Mouse (Mus musculus): Measurements from ENCODE around the gene Plekhm2. TPM values are rescaled to one million over a fixed set of nuclear protein-coding genes. Genes with fewer than 3 reads are reported as not detected.
A peak's percentile ranks its signal among the peaks of the same experiment; 100 is the strongest.

The Plekhm2 gene
- polyA plus RNA-seq, 1 experiment from 2014 or later = 5.7 TPM

- Histone ChIP-seq H3K4me1 (replicated peaks; ENCODE audit: control insufficient read depth, insufficient read depth, low read length) (peaks cover 18% of the 10 kb centered on the region), H3K4me3 (ENCODE audit: low read length) (no peak overlapping the region), H3K36me3 (ENCODE audit: control insufficient read depth, insufficient read depth, low read length) (peaks cover 5% of the 10 kb centered on the region), H3K9ac (ENCODE audit: low read length) (no peak overlapping the region), H3K27me3 (ENCODE audit: control insufficient read depth, insufficient read depth, low read depth, low read length) (no peaks in the 10 kb centered on the region), H3K27ac (ENCODE audit: low read length) (no peak overlapping the region), H3K9me3 (ENCODE audit: control insufficient read depth, low read length) (no peaks in the 10 kb centered on the region), H3K4me2 (ENCODE audit: low read depth, low read length) (no peak overlapping the region)
- no peak for ATAC-seq (ENCODE audit: low read depth)
- WGBS = 70% methylated on average over 8 of the region's 8 CpGs
Measured at GRCm38 (mm10) chr4:141622091-141622490, 42.6 kb downstream of the Plekhm2 start.

GRCm38 (mm10) chr4:141621297-141621696 is 43.4 kb downstream of the Plekhm2 start:
- no peak for ATAC-seq (ENCODE audit: low read depth)
- Histone ChIP-seq H3K9me3 (ENCODE audit: control insufficient read depth, low read length) (no peaks in the 10 kb centered on the region), H3K4me2 (ENCODE audit: low read depth, low read length) (no peak overlapping the region), H3K9ac (ENCODE audit: low read length) (no peak overlapping the region), H3K4me3 (ENCODE audit: low read length) (no peak overlapping the region), H3K4me1 (replicated peaks; ENCODE audit: control insufficient read depth, insufficient read depth, low read length) (peaks cover 19% of the 10 kb centered on the region), H3K27ac (ENCODE audit: low read length) (no peak overlapping the region), H3K36me3 (ENCODE audit: control insufficient read depth, insufficient read depth, low read length) (peaks cover 5% of the 10 kb centered on the region), H3K27me3 (ENCODE audit: control insufficient read depth, insufficient read depth, low read depth, low read length) (no peaks in the 10 kb centered on the region)
- 84% methylated on average over 8 of the region's 8 CpGs for WGBS

GRCm38 (mm10) chr4:141619299-141619883 is 45.3 kb downstream of the Plekhm2 start:
- 81% methylated on average over 9 of the region's 9 CpGs for WGBS
- Histone ChIP-seq H3K4me2 (ENCODE audit: low read depth, low read length) (no peak overlapping the region), H3K4me3 (ENCODE audit: low read length) (no peak overlapping the region), H3K4me1 (replicated peaks; ENCODE audit: control insufficient read depth, insufficient read depth, low read length) (peaks cover 17% of the 10 kb centered on the region), H3K27ac (ENCODE audit: low read length) (no peak overlapping the region), H3K27me3 (ENCODE audit: control insufficient read depth, insufficient read depth, low read depth, low read length) (no peaks in the 10 kb centered on the region), H3K9me3 (ENCODE audit: control insufficient read depth, low read length) (no peaks in the 10 kb centered on the region), H3K36me3 (ENCODE audit: control insufficient read depth, insufficient read depth, low read length) (no peaks in the 10 kb centered on the region), H3K9ac (ENCODE audit: low read length) (peak overlapping the region; percentile 5; the same call in 1 of the 2 replicates)
- ATAC-seq (ENCODE audit: low read depth) = no peak

- no peaks in the 10 kb centered on the region for H3K36me3 ChIP-seq (ENCODE audit: control insufficient read depth, insufficient read depth, low read length)
- H3K27ac ChIP-seq (ENCODE audit: low read length) = no peak within 1 kb of the TSS
- H3K27me3 ChIP-seq (ENCODE audit: control insufficient read depth, insufficient read depth, low read depth, low read length) = no peaks in the 10 kb centered on the region
- peak within 1 kb of the TSS; percentile 69 for H3K4me2 ChIP-seq (ENCODE audit: low read depth, low read length)
- ATAC-seq (ENCODE audit: low read depth) = peak; percentile 34; the same call in 1 of the 2 replicates
- no peaks in the 10 kb centered on the region for H3K9me3 ChIP-seq (ENCODE audit: control insufficient read depth, low read length)
- 25% methylated on average over 19 of the region's 20 CpGs for WGBS
- peak within 1 kb of the TSS; percentile 38 for H3K4me3 ChIP-seq (ENCODE audit: low read length)
- peaks cover 17% of the 10 kb centered on the region for H3K4me1 ChIP-seq (replicated peaks; ENCODE audit: control insufficient read depth, insufficient read depth, low read length)
- peak within 1 kb of the TSS; percentile 58 for H3K9ac ChIP-seq (ENCODE audit: low read length)
Measured at GRCm38 (mm10) chr4:141618565-141619243, 46.0 kb downstream of the Plekhm2 start, which contains the start of gene Tmem82. Tmem82 (minus strand) TSS chr4:141618633.

- Histone ChIP-seq H3K9ac (ENCODE audit: low read length) (peak overlapping the region; percentile 58), H3K27ac (ENCODE audit: low read length) (no peak overlapping the region), H3K4me1 (replicated peaks; ENCODE audit: control insufficient read depth, insufficient read depth, low read length) (peaks cover 17% of the 10 kb centered on the region), H3K4me2 (ENCODE audit: low read depth, low read length) (peak overlapping the region; percentile 69), H3K4me3 (ENCODE audit: low read length) (peak overlapping the region; percentile 38), H3K9me3 (ENCODE audit: control insufficient read depth, low read length) (no peaks in the 10 kb centered on the region), H3K36me3 (ENCODE audit: control insufficient read depth, insufficient read depth, low read length) (no peaks in the 10 kb centered on the region), H3K27me3 (ENCODE audit: control insufficient read depth, insufficient read depth, low read depth, low read length) (no peaks in the 10 kb centered on the region)
- WGBS = 13% methylated on average over 21 of the region's 22 CpGs
- ATAC-seq (ENCODE audit: low read depth) = peak; percentile 14; the same call in 1 of the 2 replicates
Measured at GRCm38 (mm10) chr4:141617863-141618564, 46.7 kb downstream of the Plekhm2 start.

DNA sequence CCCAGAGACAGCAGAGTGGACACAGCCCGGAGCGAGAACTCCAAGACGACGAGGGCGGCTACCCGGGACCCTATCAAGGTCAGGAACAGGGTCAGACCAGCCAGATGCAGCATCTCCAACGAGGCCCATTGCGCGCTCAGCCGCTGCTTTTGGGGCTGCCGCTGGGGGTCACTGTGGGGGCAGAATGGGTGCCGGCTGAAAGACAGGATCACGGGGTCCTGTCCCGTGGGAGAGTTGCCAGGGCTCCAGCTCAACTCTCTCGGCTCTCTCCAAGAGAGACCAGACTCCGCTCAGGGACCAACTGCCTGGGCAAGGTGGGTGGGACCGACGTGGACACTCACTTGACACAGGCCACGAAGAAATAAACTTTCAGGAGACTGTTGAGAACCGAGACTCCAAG is 47.4 kb downstream of the Plekhm2 start:
- Histone ChIP-seq H3K4me1 (replicated peaks; ENCODE audit: control insufficient read depth, insufficient read depth, low read length) (peaks cover 17% of the 10 kb centered on the region), H3K27me3 (ENCODE audit: control insufficient read depth, insufficient read depth, low read depth, low read length) (no peaks in the 10 kb centered on the region), H3K36me3 (ENCODE audit: control insufficient read depth, insufficient read depth, low read length) (no peaks in the 10 kb centered on the region), H3K4me2 (ENCODE audit: low read depth, low read length) (peak overlapping the region; percentile 69), H3K9me3 (ENCODE audit: control insufficient read depth, low read length) (no peaks in the 10 kb centered on the region), H3K27ac (ENCODE audit: low read length) (no peak overlapping the region), H3K9ac (ENCODE audit: low read length) (peak overlapping the region; percentile 58), H3K4me3 (ENCODE audit: low read length) (peak overlapping the region; percentile 38)
- 6% methylated on average over 20 of the region's 20 CpGs for WGBS
- peak; percentile 56 for ATAC-seq (ENCODE audit: low read depth)

GRCm38 (mm10) chr4:141616811-141617210 is 47.9 kb downstream of the Plekhm2 start:
- no peak for ATAC-seq (ENCODE audit: low read depth)
- no peak overlapping the region for H3K4me3 ChIP-seq (ENCODE audit: low read length)
- peaks cover 17% of the 10 kb centered on the region for H3K4me1 ChIP-seq (replicated peaks; ENCODE audit: control insufficient read depth, insufficient read depth, low read length)
- no peak overlapping the region for H3K27ac ChIP-seq (ENCODE audit: low read length)
- no peaks in the 10 kb centered on the region for H3K9me3 ChIP-seq (ENCODE audit: control insufficient read depth, low read length)
- H3K36me3 ChIP-seq (ENCODE audit: control insufficient read depth, insufficient read depth, low read length) = no peaks in the 10 kb centered on the region
- no peak overlapping the region for H3K9ac ChIP-seq (ENCODE audit: low read length)
- WGBS = 70% methylated on average over 6 of the region's 6 CpGs
- no peak overlapping the region for H3K4me2 ChIP-seq (ENCODE audit: low read depth, low read length)
- H3K27me3 ChIP-seq (ENCODE audit: control insufficient read depth, insufficient read depth, low read depth, low read length) = no peaks in the 10 kb centered on the region

DNA sequence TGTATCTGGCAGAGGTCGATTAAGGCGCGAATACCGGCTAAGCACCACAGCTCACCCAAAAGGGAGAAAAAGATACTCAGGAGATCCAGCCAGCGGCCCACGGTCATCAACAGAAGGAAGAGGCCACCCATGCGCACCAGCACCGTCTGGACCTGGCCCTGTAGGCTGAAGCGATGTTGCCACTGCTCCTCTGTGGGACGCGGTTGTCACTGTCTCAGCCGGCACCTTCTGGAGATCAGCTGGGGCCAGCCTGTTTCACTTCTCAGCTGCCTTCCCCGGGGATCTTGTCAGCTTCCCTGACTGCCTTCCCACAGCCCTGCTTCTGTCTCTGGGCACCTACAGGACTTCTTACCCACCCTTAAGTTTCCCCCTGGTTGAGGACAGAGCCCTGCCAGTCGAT is 49.8 kb downstream of the Plekhm2 start:
- ATAC-seq (ENCODE audit: low read depth) = no peak
- 72% methylated on average over 14 of the region's 14 CpGs for WGBS
- no peak overlapping the region for H3K27ac ChIP-seq (ENCODE audit: low read length)
- H3K4me1 ChIP-seq (replicated peaks; ENCODE audit: control insufficient read depth, insufficient read depth, low read length) = peaks cover 17% of the 10 kb centered on the region
- no peaks in the 10 kb centered on the region for H3K27me3 ChIP-seq (ENCODE audit: control insufficient read depth, insufficient read depth, low read depth, low read length)
- H3K4me2 ChIP-seq (ENCODE audit: low read depth, low read length) = no peak overlapping the region
- no peaks in the 10 kb centered on the region for H3K9me3 ChIP-seq (ENCODE audit: control insufficient read depth, low read length)
- H3K4me3 ChIP-seq (ENCODE audit: low read length) = no peak overlapping the region
- no peak overlapping the region for H3K9ac ChIP-seq (ENCODE audit: low read length)
- H3K36me3 ChIP-seq (ENCODE audit: control insufficient read depth, insufficient read depth, low read length) = no peaks in the 10 kb centered on the region

GRCm38 (mm10) chr4:141609538-141609937 is 55.2 kb downstream of the Plekhm2 start:
- 63% methylated on average over 6 of the region's 6 CpGs for WGBS
- Histone ChIP-seq H3K36me3 (ENCODE audit: control insufficient read depth, insufficient read depth, low read length) (no peaks in the 10 kb centered on the region), H3K4me1 (replicated peaks; ENCODE audit: control insufficient read depth, insufficient read depth, low read length) (peaks cover 17% of the 10 kb centered on the region), H3K4me3 (ENCODE audit: low read length) (no peak overlapping the region), H3K9me3 (ENCODE audit: control insufficient read depth, low read length) (no peaks in the 10 kb centered on the region), H3K27me3 (ENCODE audit: control insufficient read depth, insufficient read depth, low read depth, low read length) (no peaks in the 10 kb centered on the region), H3K4me2 (ENCODE audit: low read depth, low read length) (no peak overlapping the region), H3K27ac (ENCODE audit: low read length) (no peak overlapping the region), H3K9ac (ENCODE audit: low read length) (no peak overlapping the region)
- ATAC-seq (ENCODE audit: low read depth) = peak; percentile 42; the same call in 1 of the 2 replicates

Data from lung, embryonic 16.5 days (tissue).